Mouse (Mus musculus) intestine, embryonic 14.5 days (tissue): ENCODE measurements around the gene Rab4b. TPM values are rescaled to one million over a fixed set of nuclear protein-coding genes. Genes with fewer than 3 reads are reported as not detected.

ENCODE experiments used
- ATAC-seq: fragments of 200-750 bp; cut with Nextera tagmentation; replicated peaks from 2 replicates; pipeline ENCODE4 v1.8.0; 2017; ENCODE audit warnings: low read depth, moderate number of reproducible peaks, moderate TSS enrichment, moderate library complexity; ENCODE audit not compliant: low FRiP score, low TSS enrichment
- DNase-seq: peaks from one replicate; pipeline ENCODE4 v3.0.0-alpha.2; 2018; ENCODE audit warnings: low spot score
- H3K27ac ChIP-seq: fragments of 300-500 bp; sonication (generic); 2 replicates; pipeline ENCODE4 v1.5.1; 2014; ENCODE audit warnings: low read depth, mild to moderate bottlenecking, control low read depth
- H3K27me3 ChIP-seq: fragments of 300-500 bp; sonication (generic); replicated peaks from 2 replicates; pipeline ENCODE4 v1.6.1; 2014; ENCODE audit warnings: low read length, control low read depth; ENCODE audit not compliant: control insufficient read depth, insufficient read depth
- H3K36me3 ChIP-seq: fragments of 300-500 bp; sonication (generic); 2 replicates; pipeline ENCODE4 v1.6.1; 2014; ENCODE audit warnings: low read length, control low read depth; ENCODE audit not compliant: control insufficient read depth, insufficient read depth
- H3K4me1 ChIP-seq: fragments of 300-500 bp; sonication (generic); replicated peaks from 2 replicates; pipeline ENCODE4 v1.6.1; 2014; ENCODE audit warnings: low read length, control low read depth, mixed read lengths; ENCODE audit not compliant: control insufficient read depth, insufficient read depth
- H3K4me2 ChIP-seq: fragments of 300-500 bp; sonication (generic); 2 replicates; pipeline ENCODE4 v1.6.1; 2014; ENCODE audit warnings: low read length
- H3K4me3 ChIP-seq: fragments of 300-500 bp; sonication (generic); 2 replicates; pipeline ENCODE4 v1.5.1; 2014; ENCODE audit warnings: low read depth, low read length, control low read depth, mixed read lengths
- H3K9ac ChIP-seq: fragments of 300-500 bp; sonication (generic); 2 replicates; pipeline ENCODE4 v1.6.1; 2014; ENCODE audit warnings: mild to moderate bottlenecking, low read length
- H3K9me3 ChIP-seq: fragments of 300-500 bp; sonication (generic); 2 replicates; pipeline ENCODE4 v1.6.1; 2016; ENCODE audit warnings: low read length, control low read depth; ENCODE audit not compliant: control insufficient read depth
- WGBS: fragments of 180-500 bp; shearing (Covaris S2); extraction: QIAGEN DNeasy Blood & Tissue Kit; methylation state at CpG from one replicate; pipeline ENCODE4 v1.1.7; 2014; 5-methylcytosine and 5-hydroxymethylcytosine counted together
- polyA plus RNA-seq: library from polyadenylated mRNA; unstranded; fragments of >200 nt; fragmentation: Nextera tagmentation; extraction: Ambion mirVana; gene quantifications from 2 replicates; pipeline ENCODE4 v1.2.1, GENCODE M21; 2014

Rab4b gene
- polyA plus RNA-seq, 1 experiment from 2014 or later = 59.8 TPM

DNA sequence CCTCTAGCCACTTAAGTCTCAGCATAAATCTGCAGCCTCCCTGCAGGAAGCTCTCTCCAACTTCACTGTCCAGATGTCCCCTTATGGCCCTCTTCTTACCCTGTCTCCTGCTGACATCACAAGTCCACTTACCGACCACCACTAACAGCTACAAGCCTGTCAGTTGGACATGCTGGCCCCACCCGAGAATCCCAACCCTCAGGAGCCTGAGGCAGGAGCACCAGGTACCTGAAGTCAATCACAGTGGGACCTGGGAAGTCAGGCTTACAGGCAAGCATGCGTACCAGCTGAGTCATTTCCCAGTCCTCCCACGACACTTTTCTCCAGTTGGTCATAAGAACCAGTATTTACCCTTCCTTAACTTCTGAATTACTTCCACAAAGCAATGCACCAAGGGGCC is 15.0 kb upstream of the Rab4b start:
- WGBS = 82% methylated on average over 4 of the region's 4 CpGs
- peaks cover 58% of the 10 kb centered on the region for H3K36me3 ChIP-seq
- H3K4me1 ChIP-seq = peaks cover 14% of the 10 kb centered on the region
- H3K9me3 ChIP-seq = no peaks in the 10 kb centered on the region
- DNase-seq = no peak
- 0 out of 2 replicates have a peak overlapping the region, but pooled peaks have one; percentile 80 for H3K4me2 ChIP-seq
- H3K27me3 ChIP-seq = no peaks in the 10 kb centered on the region
- H3K9ac ChIP-seq = 0 out of 2 replicates have a peak overlapping the region, but pooled peaks have one; percentile 23
- H3K27ac ChIP-seq = no peak overlapping the region
- H3K4me3 ChIP-seq = no peak overlapping the region
- ATAC-seq = no peak

DNA sequence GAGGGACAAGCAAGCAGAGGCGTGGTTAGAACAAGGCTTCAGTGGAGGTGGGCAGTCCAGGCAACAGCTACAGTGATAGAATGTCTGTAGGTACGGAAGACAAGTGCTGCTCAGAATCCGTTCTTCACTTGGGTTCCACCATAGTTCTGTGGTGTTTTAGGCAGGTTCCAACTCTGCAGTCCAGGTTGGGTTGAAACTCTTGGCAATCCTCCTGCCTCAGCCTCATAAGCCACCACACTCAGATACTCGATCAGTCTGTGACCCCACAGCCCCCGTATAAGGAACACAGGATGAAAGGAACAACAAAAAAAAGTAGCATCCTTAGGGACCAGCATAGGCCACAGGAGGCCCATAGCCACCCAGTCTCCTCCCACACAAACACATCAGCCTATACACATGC is 13.7 kb upstream of the Rab4b start:
- ATAC-seq = no peak

GRCm38 (mm10) chr7:27189271-27189931 is 10.7 kb upstream of the Rab4b start:
- Histone ChIP-seq H3K36me3 (peaks cover 98% of the 10 kb centered on the region), H3K4me2 (no peak overlapping the region), H3K27me3 (no peaks in the 10 kb centered on the region), H3K27ac (no peak overlapping the region), H3K4me1 (peaks cover 8% of the 10 kb centered on the region), H3K4me3 (no peak overlapping the region), H3K9me3 (no peaks in the 10 kb centered on the region), H3K9ac (no peak overlapping the region)
- ATAC-seq (no peak), DNase-seq (no peak)
- 95% methylated on average over 10 of the region's 10 CpGs for WGBS

More for the DNA sequence above, 13.7 kb upstream of the Rab4b start:
- Histone ChIP-seq H3K4me2 (no peak overlapping the region), H3K4me3 (no peak overlapping the region), H3K4me1 (peaks cover 14% of the 10 kb centered on the region), H3K27me3 (no peaks in the 10 kb centered on the region), H3K9me3 (no peaks in the 10 kb centered on the region), H3K27ac (no peak overlapping the region), H3K9ac (no peak overlapping the region), H3K36me3 (peaks cover 71% of the 10 kb centered on the region)
- 95% methylated on average over 5 of the region's 5 CpGs for WGBS
- no peak for DNase-seq

GRCm38 (mm10) chr7:27185986-27186385 is 7.3 kb upstream of the Rab4b start:
- 94% methylated on average over 5 of the region's 5 CpGs for WGBS
- Histone ChIP-seq H3K4me1 (no peaks in the 10 kb centered on the region), H3K9ac (no peak overlapping the region), H3K4me3 (no peak overlapping the region), H3K36me3 (peaks cover 73% of the 10 kb centered on the region), H3K27me3 (no peaks in the 10 kb centered on the region), H3K4me2 (no peak overlapping the region), H3K27ac (no peak overlapping the region), H3K9me3 (no peaks in the 10 kb centered on the region)
- DNase-seq = no peak
- no peak for ATAC-seq

- DNase-seq = peak; percentile 77
- Histone ChIP-seq H3K27me3 (no peaks in the 10 kb centered on the region), H3K4me2 (no peak overlapping the region), H3K4me1 (0 out of 2 replicates have a peak, but pooled peaks cover 6% of the 10 kb centered on the region), H3K9me3 (no peaks in the 10 kb centered on the region), H3K4me3 (no peak overlapping the region), H3K27ac (no peak overlapping the region), H3K9ac (no peak overlapping the region), H3K36me3 (peaks cover 62% of the 10 kb centered on the region)
- no peak for ATAC-seq
- WGBS = 74% methylated on average over 3 of the region's 3 CpGs
Measured at GRCm38 (mm10) chr7:27184964-27185363, 6.3 kb upstream of the Rab4b start.

DNA sequence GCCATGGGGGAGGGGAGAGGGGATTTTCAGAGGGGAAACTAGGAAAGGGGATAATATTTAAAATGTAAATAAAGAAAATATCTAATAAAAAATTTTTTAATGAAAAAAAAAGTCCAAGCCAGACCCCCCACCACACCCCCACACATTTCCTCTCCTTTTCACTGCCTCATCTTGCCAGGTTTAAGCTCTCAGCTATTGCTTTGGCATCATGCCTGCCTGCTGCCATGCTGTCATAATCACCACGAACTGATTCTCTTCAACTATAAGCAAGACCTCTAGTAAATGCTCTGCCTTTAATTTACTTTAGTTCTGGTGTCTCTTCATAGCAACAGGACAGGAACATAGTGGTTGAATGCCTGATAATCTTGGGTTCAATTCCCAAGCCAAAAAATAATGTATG is 3.8 kb upstream of the Rab4b start:
- DNase-seq (no peak), ATAC-seq (no peak)
- Histone ChIP-seq H3K9ac (no peak overlapping the region), H3K9me3 (no peaks in the 10 kb centered on the region), H3K4me1 (0 out of 2 replicates have a peak, but pooled peaks cover 10% of the 10 kb centered on the region), H3K4me2 (no peak overlapping the region), H3K36me3 (peaks cover 38% of the 10 kb centered on the region), H3K27ac (no peak overlapping the region), H3K27me3 (no peaks in the 10 kb centered on the region), H3K4me3 (no peak overlapping the region)
- 75% methylated on average over 1 of the region's 1 CpGs for WGBS

DNA sequence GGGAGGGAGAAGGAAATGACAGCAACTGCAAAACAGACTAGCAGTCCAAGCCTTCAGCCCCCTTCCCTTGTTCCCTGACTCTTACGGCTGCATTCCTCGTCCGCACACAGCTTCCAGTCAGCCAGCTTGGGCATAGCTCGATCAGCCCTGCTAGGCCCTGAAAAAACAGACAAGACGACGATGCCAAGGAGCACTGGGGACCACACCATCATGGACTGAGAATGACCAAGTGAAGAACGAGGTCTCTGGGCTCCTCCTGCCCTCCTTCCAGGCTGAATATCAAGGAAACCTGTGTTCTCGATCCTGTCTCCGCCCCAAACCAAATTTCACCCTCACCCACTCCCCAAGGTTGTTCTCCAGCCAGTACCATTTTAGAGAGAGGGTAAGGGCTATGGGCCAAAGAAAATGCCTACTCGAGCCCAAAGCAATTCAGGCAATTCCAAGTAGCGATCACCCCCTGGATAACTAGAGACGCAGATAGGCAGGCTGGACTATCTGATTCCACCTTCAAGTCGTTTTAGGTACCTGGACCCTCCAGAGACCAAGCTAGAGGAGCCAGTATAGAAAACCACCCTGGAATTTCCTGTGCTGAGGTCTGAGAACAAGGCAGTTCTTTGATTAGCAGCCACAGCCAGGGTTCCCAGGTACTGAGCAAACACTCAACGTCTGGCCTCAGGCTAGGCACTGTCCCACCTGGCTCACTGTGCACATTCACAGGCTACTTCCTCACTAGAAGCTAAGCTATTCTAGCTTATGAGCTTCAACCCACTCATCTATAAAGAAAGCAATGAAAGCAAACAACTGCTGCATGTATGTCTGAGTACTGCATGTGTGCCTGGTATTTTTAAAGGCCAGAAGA is 2.4 kb upstream of the Rab4b start, which contains the start of the genes Gm21983 and Mia:
Gm21983 (minus strand) TSS at position 250 of the 859 bp plus-strand sequence.
Mia (minus strand) TSS at position 321 of the 859 bp plus-strand sequence.
- WGBS = 70% methylated on average over 14 of the region's 14 CpGs
- DNase-seq (no peak), ATAC-seq (no peak)
- Histone ChIP-seq H3K27me3 (no peaks in the 10 kb centered on the region), H3K27ac (no peak within 1 kb of the TSS), H3K36me3 (peaks cover 26% of the 10 kb centered on the region), H3K4me1 (0 out of 2 replicates have a peak, but pooled peaks cover 10% of the 10 kb centered on the region), H3K9ac (no peak within 1 kb of the TSS), H3K9me3 (no peaks in the 10 kb centered on the region), H3K4me2 (no peak within 1 kb of the TSS), H3K4me3 (no peak within 1 kb of the TSS)

DNA sequence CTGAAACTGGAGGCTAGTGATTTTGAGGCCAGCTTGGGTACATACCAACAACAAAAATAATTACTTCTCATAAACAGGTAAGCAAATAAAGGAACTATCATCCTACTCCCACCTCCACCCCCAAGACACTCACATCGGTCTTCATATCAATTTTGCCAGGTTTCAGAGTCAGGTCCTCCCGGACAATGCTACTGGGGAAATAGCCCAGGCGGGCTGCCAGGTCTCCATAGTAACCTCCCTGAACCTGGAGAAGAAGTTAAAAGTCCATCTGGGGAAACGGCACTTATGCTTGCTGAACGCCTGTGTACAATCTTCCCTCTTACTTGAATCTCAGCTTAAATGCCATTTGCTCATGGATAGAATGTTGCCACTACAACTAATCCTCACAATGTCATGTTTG is 1.3 kb upstream of the Rab4b start:
- Histone ChIP-seq H3K4me3 (no peak overlapping the region), H3K4me2 (no peak overlapping the region)

More for the DNA sequence above, 1.3 kb upstream of the Rab4b start:
- Histone ChIP-seq H3K27ac (no peak overlapping the region), H3K9ac (no peak overlapping the region), H3K4me1 (0 out of 2 replicates have a peak, but pooled peaks cover 10% of the 10 kb centered on the region), H3K9me3 (no peaks in the 10 kb centered on the region), H3K36me3 (peaks cover 18% of the 10 kb centered on the region), H3K27me3 (no peaks in the 10 kb centered on the region)
- 48% methylated on average over 5 of the region's 5 CpGs for WGBS
- no peak for DNase-seq
- no peak for ATAC-seq
